Mouse (Mus musculus) CH12.LX (cell line): ENCODE data around the gene Ccdc90b. TPM values are rescaled to one million over a fixed set of nuclear protein-coding genes. Genes with fewer than 3 reads are reported as not detected.

Experiments used
- DNase-seq: peaks from one replicate; pipeline ENCODE4 v3.0.0-alpha.2; 2013; ENCODE audit errors: extremely low read depth
- H3K27ac ChIP-seq: 2 replicates; pipeline ENCODE4 v1.5.1; 2012; ENCODE audit warnings: low read depth, mild to moderate bottlenecking, control low read depth, moderate library complexity; ENCODE audit not compliant: insufficient read depth
- H3K27me3 ChIP-seq: replicated peaks from 2 replicates; pipeline ENCODE3; 2012; ENCODE audit warnings: inconsistent platforms
- H3K36me3 ChIP-seq, 2 experiments: replicated peaks in 1 of 2; 2 replicates each; pipeline versions ENCODE3 to v1.6.1; 2012; ENCODE audit warnings: inconsistent platforms in 1 of 2, low read length in 1 of 2, mild to moderate bottlenecking in 1 of 2, mixed read lengths in 1 of 2, moderate library complexity in 1 of 2; ENCODE audit not compliant: control insufficient read depth in 1 of 2, insufficient read depth in 1 of 2
- H3K4me1 ChIP-seq, 2 experiments: 2 replicates each; pipeline ENCODE4 v1.6.1; 2012; ENCODE audit warnings: inconsistent platforms in 1 of 2, moderate library complexity in 1 of 2; ENCODE audit not compliant: insufficient read depth in 2 of 2, control insufficient read depth in 1 of 2
- H3K4me2 ChIP-seq: 2 replicates; pipeline ENCODE4 v1.6.1; 2012; ENCODE audit warnings: low read depth, mild to moderate bottlenecking, control low read depth; ENCODE audit not compliant: poor library complexity, insufficient read depth, severe bottlenecking
- H3K4me3 ChIP-seq, 3 experiments: fragments of 150-350 bp in 1 of 3; sonication (generic) in 1 of 3; replicated peaks in 1 of 3; 2 replicates each; pipeline versions ENCODE3 to v1.5.1; 2011 to 2012; ENCODE audit warnings: low read depth in 2 of 3, low read length in 2 of 3, mild to moderate bottlenecking in 2 of 3, moderate library complexity in 2 of 3, control low read depth in 1 of 3, improper control_type of control experiment in 1 of 3, inconsistent platforms in 1 of 3, mixed read lengths in 1 of 3; ENCODE audit not compliant: poor library complexity in 1 of 3
- H3K79me2 ChIP-seq: replicated peaks from 2 replicates; pipeline ENCODE4 v1.6.1; 2012; ENCODE audit warnings: mild to moderate bottlenecking, moderate library complexity; ENCODE audit not compliant: control insufficient read depth, poor library complexity, insufficient read depth, severe bottlenecking; ENCODE audit errors: extremely low read depth
- H3K9ac ChIP-seq: 2 replicates; pipeline ENCODE4 v1.6.1; 2012; ENCODE audit warnings: low read depth, mild to moderate bottlenecking, control low read depth, moderate library complexity; ENCODE audit not compliant: insufficient read depth
- H3K9me3 ChIP-seq: replicated peaks from 2 replicates; pipeline ENCODE3; 2012; ENCODE audit warnings: low read length, inconsistent platforms, mixed read lengths
- BHLHE40 ChIP-seq: IDR thresholded peaks from 2 replicates; pipeline ENCODE4 v1.6.1; 2011; ENCODE audit warnings: mild to moderate bottlenecking, low read depth, low read length, improper control_type of control experiment
- CHD1 ChIP-seq: IDR thresholded peaks from 2 replicates; pipeline ENCODE4 v1.6.1; 2012; ENCODE audit warnings: low read depth, low read length, improper control_type of control experiment, inconsistent platforms
- CHD2 ChIP-seq: IDR thresholded peaks from 2 replicates; pipeline ENCODE4 v1.6.1; 2011; ENCODE audit warnings: low read length, improper control_type of control experiment
- CTCF ChIP-seq, 2 experiments: IDR thresholded peaks in 1 of 2; conservative IDR thresholded peaks in 1 of 2; 2 replicates each; pipeline ENCODE4 v1.5.1; 2011 to 2012; ENCODE audit warnings: low read depth in 2 of 2, low read length in 2 of 2, improper control_type of control experiment in 1 of 2, inconsistent platforms in 1 of 2, mild to moderate bottlenecking in 1 of 2, moderate library complexity in 1 of 2
- ELF1 ChIP-seq: IDR thresholded peaks from 2 replicates; pipeline ENCODE4 v1.6.1; 2014; ENCODE audit warnings: low read depth, mild to moderate bottlenecking, inconsistent platforms, low read length, improper control_type of control experiment
- EP300 ChIP-seq: IDR thresholded peaks from 2 replicates; pipeline ENCODE4 v1.6.1; 2011; ENCODE audit warnings: low read length, improper control_type of control experiment
- ETS1 ChIP-seq: conservative IDR thresholded peaks from 2 replicates; pipeline ENCODE4 v1.6.1; 2012; ENCODE audit warnings: low read depth, mild to moderate bottlenecking, inconsistent platforms, low read length, improper control_type of control experiment, moderate library complexity
- JUN ChIP-seq: IDR thresholded peaks from 2 replicates; pipeline ENCODE4 v1.6.1; 2011; ENCODE audit warnings: low read depth, mild to moderate bottlenecking, low read length, improper control_type of control experiment, moderate library complexity; ENCODE audit not compliant: insufficient read depth
- KAT2A ChIP-seq: IDR thresholded peaks from 2 replicates; pipeline ENCODE4 v1.6.1; 2012; ENCODE audit warnings: low read length, improper control_type of control experiment, inconsistent platforms; ENCODE audit not compliant: insufficient replicate concordance
- MAX ChIP-seq: IDR thresholded peaks from 2 replicates; pipeline ENCODE4 v1.6.1; 2011; ENCODE audit warnings: low read length, improper control_type of control experiment
- MAZ ChIP-seq: IDR thresholded peaks from 2 replicates; pipeline ENCODE4 v1.6.1; 2012; ENCODE audit warnings: low read depth, mild to moderate bottlenecking, inconsistent platforms, low read length, improper control_type of control experiment, moderate library complexity
- MXI1 ChIP-seq: IDR thresholded peaks from 2 replicates; pipeline ENCODE4 v1.6.1; 2011; ENCODE audit warnings: mild to moderate bottlenecking, low read depth, low read length, improper control_type of control experiment
- POLR2AphosphoS2 ChIP-seq: IDR thresholded peaks from 2 replicates; pipeline ENCODE4 v1.6.1; 2011; ENCODE audit warnings: low read depth, low read length, improper control_type of control experiment
- RAD21 ChIP-seq: IDR thresholded peaks from 2 replicates; pipeline ENCODE4 v1.6.1; 2011; ENCODE audit warnings: low read depth, mild to moderate bottlenecking, low read length, improper control_type of control experiment, moderate library complexity
- SIN3A ChIP-seq: IDR thresholded peaks from 2 replicates; pipeline ENCODE4 v1.6.1; 2012; ENCODE audit warnings: low read length, improper control_type of control experiment, inconsistent platforms
- SMC3 ChIP-seq: IDR thresholded peaks from 2 replicates; pipeline ENCODE4 v1.6.1; 2011; ENCODE audit warnings: low read depth, low read length, improper control_type of control experiment
- TBP ChIP-seq: conservative IDR thresholded peaks from 2 replicates; pipeline ENCODE4 v1.6.1; 2011; ENCODE audit warnings: low read depth, low read length, improper control_type of control experiment
- UBTF ChIP-seq: IDR thresholded peaks from 2 replicates; pipeline ENCODE4 v1.6.1; 2012; ENCODE audit warnings: low read depth, mild to moderate bottlenecking, inconsistent platforms, low read length, improper control_type of control experiment, moderate library complexity
- USF1 ChIP-seq: IDR thresholded peaks from 2 replicates; pipeline ENCODE4 v1.6.1; 2014; ENCODE audit warnings: low read depth, mild to moderate bottlenecking, inconsistent platforms, low read length, improper control_type of control experiment
- ZKSCAN1 ChIP-seq: IDR thresholded peaks from 2 replicates; pipeline ENCODE4 v1.6.1; 2012; ENCODE audit warnings: low read depth, inconsistent platforms, low read length, improper control_type of control experiment, borderline replicate concordance
- ZMIZ1 ChIP-seq: IDR thresholded peaks from 2 replicates; pipeline ENCODE4 v1.6.1; 2012; ENCODE audit warnings: low read depth, mild to moderate bottlenecking, inconsistent platforms, low read length, improper control_type of control experiment
- ZNF384 ChIP-seq: IDR thresholded peaks from 2 replicates; pipeline ENCODE4 v1.6.1; 2012; ENCODE audit warnings: low read depth, low read length, improper control_type of control experiment, inconsistent platforms
- dilution Hi-C: fragments of 300-500 bp; cut with MboI; formaldehyde crosslinking; loops from 2 replicates; pipeline ENCODE4 v1.14.3; 2020; ENCODE audit warnings: low sequenced_read_pairs; ENCODE audit not compliant: extremely low pct_unique_long_range_greater_than_20kb, extremely low pct_ligation_motif_present
- in situ Hi-C: fragments of 300-500 bp; cut with MboI; formaldehyde crosslinking; loops from 3 replicates; pipeline ENCODE4 v1.14.3; 2019; ENCODE audit warnings: low sequenced_read_pairs, low pct_ligation_motif_present, low pct_unique_long_range_greater_than_20kb, mixed read lengths
- polyA plus RNA-seq: library from polyadenylated mRNA; unstranded; fragments of >175 nt; gene quantifications from 2 replicates; pipeline ENCODE4 v1.2.1, GENCODE M21; 2012; ENCODE audit warnings: low read depth; ENCODE audit not compliant: insufficient read length
- total RNA-seq, 2 experiments: library from RNA; depleted of rRNA; stranded (reverse); fragments of 300-350 nt in 1 of 2; fragments of >200 nt in 1 of 2; gene quantifications; 2 replicates each; pipeline ENCODE4 v1.2.3; 2012 to 2014

The Ccdc90b gene
- total and polyA plus RNA-seq, 3 experiments = 2.0 to 16.5 (median 6.5) TPM

DNA sequence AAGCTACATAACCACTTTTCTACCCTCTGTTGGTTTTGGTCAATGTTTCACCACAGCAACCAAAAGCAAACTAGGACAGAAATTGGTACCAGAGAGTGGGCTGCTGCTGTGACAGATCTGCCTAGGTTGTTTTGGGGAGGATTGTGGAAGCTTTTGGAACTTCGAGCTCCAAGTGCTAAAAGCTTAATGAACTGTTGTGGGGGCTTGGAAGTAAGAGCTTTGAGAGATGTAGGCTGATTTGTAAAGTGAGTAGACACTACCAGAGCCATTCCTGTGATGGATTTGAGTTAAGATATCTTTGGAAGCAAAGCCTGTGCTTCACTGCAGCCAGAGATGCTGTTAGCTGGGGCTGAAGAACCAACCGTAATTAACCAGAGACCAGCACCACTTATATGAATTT, 29.9 kb downstream of the Ccdc90b start:
- no peaks in the 10 kb centered on the region for H3K9me3 ChIP-seq
- no peaks in the 10 kb centered on the region for H3K79me2 ChIP-seq
- no peaks in the 10 kb centered on the region for H3K4me1 ChIP-seq
- H3K4me3 ChIP-seq = no peak overlapping the region
- no peak overlapping the region for H3K27ac ChIP-seq
- TF ChIP-seq UBTF (no peak), CHD2 (no peak), KAT2A (no peak), TBP (no peak), ZNF384 (no peak), ELF1 (no peak), RAD21 (no peak), MAX (no peak; the same call in 1 of the 2 replicates), POLR2AphosphoS2 (no peak), USF1 (no peak), JUN (no peak)
- H3K27me3 ChIP-seq = no peaks in the 10 kb centered on the region
- no peak overlapping the region for H3K4me2 ChIP-seq
- dilution Hi-C loops (no loop called here), in situ Hi-C loops (no loop called here)
- DNase-seq = no peak
- no peak overlapping the region for H3K9ac ChIP-seq
- no peaks in the 10 kb centered on the region for H3K36me3 ChIP-seq

DNA sequence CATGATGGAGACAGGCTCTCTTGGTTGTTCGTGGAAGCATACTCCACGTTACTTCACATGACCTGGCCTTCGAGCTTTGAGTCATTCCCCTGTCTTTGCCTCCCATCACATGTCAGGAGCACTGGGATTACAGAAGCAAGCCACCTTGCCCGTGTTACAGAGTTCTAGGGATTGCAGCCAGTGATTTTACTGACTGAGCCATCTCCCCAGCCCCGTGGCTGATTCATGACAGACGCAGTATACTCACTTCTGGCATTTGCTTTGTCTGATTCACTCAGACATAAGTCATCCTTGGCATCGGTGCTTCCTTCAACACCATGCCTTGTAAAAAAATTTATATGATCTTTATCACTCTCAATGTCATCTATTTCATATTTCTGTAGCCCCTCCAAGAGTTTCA, 44.0 kb downstream of the Ccdc90b start:
- H3K27ac ChIP-seq = no peak overlapping the region
- dilution Hi-C loops = no loop called here
- no peaks in the 10 kb centered on the region for H3K79me2 ChIP-seq
- H3K9ac ChIP-seq = no peak overlapping the region
- no peaks in the 10 kb centered on the region for H3K27me3 ChIP-seq
- H3K4me1 ChIP-seq = no peaks in the 10 kb centered on the region
- in situ Hi-C loops = no loop called here
- H3K4me3 ChIP-seq = no peak overlapping the region
- no peak for DNase-seq
- TF ChIP-seq MXI1 = no peak
- TF ChIP-seq JUN = no peak
- no peak overlapping the region for H3K4me2 ChIP-seq
- H3K9me3 ChIP-seq = no peaks in the 10 kb centered on the region
- no peaks in the 10 kb centered on the region for H3K36me3 ChIP-seq

DNA sequence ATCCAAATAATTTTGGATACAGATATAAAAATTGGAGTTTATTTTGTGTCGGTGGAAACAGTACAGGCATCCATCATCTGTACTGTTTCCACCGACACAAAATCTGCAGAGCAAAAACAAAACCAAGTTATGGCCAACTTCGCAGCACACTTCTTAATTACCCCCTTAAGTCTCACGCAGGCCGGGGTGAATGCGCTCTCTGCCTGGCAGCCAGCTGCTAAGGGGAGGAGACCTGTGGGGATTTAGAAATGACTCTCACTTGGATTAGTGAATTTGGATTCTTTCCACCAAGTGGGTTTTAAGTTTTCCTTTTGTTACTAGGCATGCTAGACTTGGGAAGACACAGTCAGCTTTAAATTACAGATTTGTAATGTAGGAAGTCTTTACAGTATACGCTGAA, 49.9 kb downstream of the Ccdc90b start:
- Histone ChIP-seq H3K79me2 (no peaks in the 10 kb centered on the region), H3K4me1 (no peaks in the 10 kb centered on the region), H3K27me3 (no peaks in the 10 kb centered on the region), H3K27ac (no peak overlapping the region), H3K36me3 (no peaks in the 10 kb centered on the region), H3K9ac (no peak overlapping the region), H3K9me3 (no peaks in the 10 kb centered on the region), H3K4me2 (no peak overlapping the region), H3K4me3 (no peak overlapping the region)
- no peak for TF ChIP-seq EP300
- TF ChIP-seq RAD21 = no peak
- no peak for TF ChIP-seq SMC3
- no peak for TF ChIP-seq JUN
- TF ChIP-seq ELF1 = no peak
- TF ChIP-seq KAT2A = no peak
- TF ChIP-seq CHD1 = no peak
- no peak for TF ChIP-seq MAZ
- TF ChIP-seq BHLHE40 = no peak
- TF ChIP-seq POLR2AphosphoS2 = no peak
- no peak for TF ChIP-seq CHD2
- no peak for TF ChIP-seq SIN3A
- no peak for TF ChIP-seq MXI1
- no peak for TF ChIP-seq CTCF (conservative IDR thresholded peaks at IDR 0.05 in 1 of 2, IDR thresholded peaks at IDR 0.05 in 1 of 2; ENCODE audit: low read depth in 2 of 2, low read length in 2 of 2)
- no peak for TF ChIP-seq ZKSCAN1
- no peak for TF ChIP-seq ZMIZ1
- no peak for TF ChIP-seq MAX
- no peak for TF ChIP-seq ETS1
- no peak for DNase-seq
- in situ Hi-C loops (no loop called here), dilution Hi-C loops (no loop called here)
